Mouse (Mus musculus) heart, embryonic 16.5 days (tissue): ENCODE data around the gene Ager. TPM values are rescaled to one million over a fixed set of nuclear protein-coding genes. Genes with fewer than 3 reads are reported as not detected.
A peak's percentile ranks its signal among the peaks of the same experiment; 100 is the strongest.

ENCODE experiments used
- ATAC-seq: fragments of 200-750 bp; cut with Nextera tagmentation; replicated peaks from 2 replicates; pipeline ENCODE4 v1.8.0; 2017; ENCODE audit warnings: moderate number of reproducible peaks; ENCODE audit not compliant: insufficient read depth, low FRiP score; ENCODE audit errors: extremely low read depth
- H3K27ac ChIP-seq: fragments of 300-500 bp; sonication (generic); 2 replicates; pipeline ENCODE4 v1.5.1; 2014; ENCODE audit warnings: mild to moderate bottlenecking, low read length, control low read depth, moderate library complexity
- H3K27me3 ChIP-seq: fragments of 300-500 bp; sonication (generic); 2 replicates; pipeline ENCODE4 v1.6.1; 2014; ENCODE audit warnings: low read length, mixed read lengths; ENCODE audit not compliant: control insufficient read depth, insufficient read depth
- H3K36me3 ChIP-seq: fragments of 300-500 bp; sonication (generic); 2 replicates; pipeline ENCODE4 v1.6.1; 2014; ENCODE audit not compliant: control insufficient read depth, insufficient read depth
- H3K4me1 ChIP-seq: fragments of 300-500 bp; sonication (generic); 2 replicates; pipeline ENCODE4 v1.6.1; 2014; ENCODE audit warnings: low read length, mixed read lengths; ENCODE audit not compliant: control insufficient read depth, insufficient read depth
- H3K4me2 ChIP-seq: fragments of 300-500 bp; sonication (generic); 2 replicates; pipeline ENCODE4 v1.6.1; 2014; ENCODE audit warnings: low read depth, mild to moderate bottlenecking, control low read depth, low read length
- H3K4me3 ChIP-seq: fragments of 300-500 bp; sonication (generic); 2 replicates; pipeline ENCODE4 v1.5.1; 2014; ENCODE audit warnings: mild to moderate bottlenecking, control low read depth, low read length
- H3K9ac ChIP-seq: fragments of 300-500 bp; sonication (generic); 2 replicates; pipeline ENCODE4 v1.6.1; 2014; ENCODE audit warnings: low read length, control low read depth
- H3K9me3 ChIP-seq: fragments of 300-500 bp; sonication (generic); replicated peaks from 2 replicates; pipeline ENCODE4 v1.6.1; 2016; ENCODE audit warnings: low read length; ENCODE audit not compliant: control insufficient read depth
- WGBS: fragments of 180-500 bp; shearing (Covaris S2); extraction: QIAGEN DNeasy Blood & Tissue Kit; methylation state at CpG from one replicate; pipeline ENCODE4 v1.1.7; 2014; 5-methylcytosine and 5-hydroxymethylcytosine counted together
- polyA plus RNA-seq: library from polyadenylated mRNA; unstranded; fragments of >200 nt; fragmentation: Nextera tagmentation; extraction: Ambion mirVana; gene quantifications from 2 replicates; pipeline ENCODE4 v1.2.1, GENCODE M21; 2015

Gene Ager
- polyA plus RNA-seq, 1 experiment from 2014 or later: 4.7 TPM

DNA sequence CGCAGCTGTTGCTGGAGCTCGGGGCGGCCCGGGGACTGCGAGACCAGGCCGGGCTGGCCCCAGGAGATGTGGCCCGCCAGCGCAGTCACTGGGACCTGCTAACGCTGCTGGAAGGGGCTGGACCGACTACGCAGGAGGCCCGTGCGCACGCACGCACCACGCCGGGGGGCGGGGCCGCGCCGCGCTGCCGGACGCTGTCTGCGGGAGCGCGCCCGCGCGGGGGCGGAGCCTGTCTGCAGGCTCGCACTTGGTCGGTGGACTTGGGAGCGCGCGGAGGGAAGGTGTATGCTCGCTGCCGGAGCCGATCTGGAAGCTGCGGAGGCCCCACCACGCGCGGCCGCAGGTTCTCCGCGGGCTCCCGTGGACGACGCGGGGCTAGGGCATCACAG is 10.2 kb upstream of the Ager start:
- ATAC-seq: peak; percentile 83
- Histone ChIP-seq H3K4me1 (peaks cover 37% of the 10 kb centered on the region), H3K9ac (peak overlapping the region; percentile 95), H3K27ac (peak overlapping the region; percentile 86), H3K36me3 (no peaks in the 10 kb centered on the region), H3K27me3 (no peaks in the 10 kb centered on the region), H3K9me3 (no peaks in the 10 kb centered on the region), H3K4me3 (peak overlapping the region; percentile 59), H3K4me2 (peak overlapping the region; percentile 100)
- WGBS: 0% methylated on average over 48 of the region's 50 CpGs

DNA sequence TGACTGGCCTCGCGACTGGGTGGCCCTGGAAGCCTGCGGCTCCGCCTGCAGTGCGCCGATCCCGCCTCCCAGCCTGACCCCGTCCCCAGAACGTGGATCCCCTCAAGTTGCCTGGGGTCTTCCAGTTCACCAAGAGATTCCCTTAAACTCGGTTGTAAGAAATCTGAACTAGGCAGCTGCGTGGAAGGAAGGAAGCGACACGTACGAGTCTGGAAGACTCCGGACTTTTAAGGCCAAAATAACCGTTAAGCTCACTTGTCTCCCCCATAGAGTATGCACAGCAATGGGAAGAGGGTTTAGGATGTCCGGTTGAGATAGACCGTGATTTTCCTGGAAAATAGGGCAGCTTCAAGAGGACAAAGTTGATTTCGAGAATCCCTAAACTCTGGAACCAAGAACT is 9.8 kb upstream of the Ager start:
- Histone ChIP-seq H3K4me1 (peaks cover 37% of the 10 kb centered on the region), H3K4me3 (peak overlapping the region; percentile 59), H3K36me3 (no peaks in the 10 kb centered on the region), H3K27ac (peak overlapping the region; percentile 86), H3K9ac (peak overlapping the region; percentile 95), H3K4me2 (peak overlapping the region; percentile 100), H3K27me3 (no peaks in the 10 kb centered on the region), H3K9me3 (no peaks in the 10 kb centered on the region)
- WGBS: 2% methylated on average over 19 of the region's 19 CpGs
- ATAC-seq: no peak

DNA sequence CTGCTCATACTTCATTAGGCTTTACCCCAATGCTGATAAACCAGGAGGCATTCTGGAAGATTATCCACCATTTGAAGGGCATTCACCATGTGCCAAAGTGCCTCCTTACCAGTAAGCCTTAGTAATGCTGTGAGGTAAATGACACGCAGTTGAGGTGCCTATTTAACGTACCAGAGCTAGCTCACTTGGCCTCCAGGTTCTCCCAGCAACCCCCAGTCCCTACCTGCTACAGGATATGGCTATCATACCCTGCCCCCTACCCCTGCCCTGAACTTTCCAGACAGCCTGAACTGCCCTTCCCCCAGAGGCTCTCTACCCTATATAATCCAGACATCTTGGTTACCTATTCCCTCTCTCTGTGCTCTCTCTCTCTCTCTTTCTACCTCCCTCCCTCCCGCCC is 8.9 kb upstream of the Ager start:
- no peaks in the 10 kb centered on the region for H3K27me3 ChIP-seq
- no peak overlapping the region for H3K9ac ChIP-seq
- ATAC-seq: no peak
- no peak overlapping the region for H3K4me3 ChIP-seq
- WGBS: 74% methylated on average over 3 of the region's 3 CpGs
- peak overlapping the region; percentile 58 for H3K27ac ChIP-seq
- no peaks in the 10 kb centered on the region for H3K9me3 ChIP-seq
- no peaks in the 10 kb centered on the region for H3K36me3 ChIP-seq
- H3K4me2 ChIP-seq: peak overlapping the region; percentile 100
- H3K4me1 ChIP-seq: peaks cover 42% of the 10 kb centered on the region

DNA sequence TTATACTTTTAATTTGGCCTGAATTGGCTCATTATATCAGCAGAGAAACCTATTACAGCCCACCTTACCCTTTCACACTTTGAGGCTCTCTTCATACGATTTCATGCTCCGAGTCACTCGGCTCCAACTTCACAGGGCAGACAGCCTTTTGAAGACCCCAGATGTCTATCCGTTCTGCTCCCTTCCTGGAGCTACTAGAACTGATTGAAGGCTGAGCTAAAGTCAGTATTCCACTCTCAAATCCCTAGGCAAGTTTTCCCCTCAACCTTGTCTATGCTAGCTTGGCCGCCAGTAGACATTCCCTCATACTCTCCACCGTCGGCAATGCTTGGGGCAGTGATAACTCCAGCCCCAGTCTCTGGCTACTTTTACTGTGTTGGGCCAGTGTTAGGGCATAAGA is 8.5 kb upstream of the Ager start:
- peak overlapping the region; percentile 100 for H3K4me2 ChIP-seq
- H3K4me1 ChIP-seq: peaks cover 47% of the 10 kb centered on the region
- peak overlapping the region; percentile 88 for H3K27ac ChIP-seq
- H3K9ac ChIP-seq: no peak overlapping the region
- no peaks in the 10 kb centered on the region for H3K27me3 ChIP-seq
- WGBS: 38% methylated on average over 7 of the region's 7 CpGs
- H3K36me3 ChIP-seq: no peaks in the 10 kb centered on the region
- peak overlapping the region; percentile 87 for H3K4me3 ChIP-seq
- ATAC-seq: no peak
- H3K9me3 ChIP-seq: no peaks in the 10 kb centered on the region

DNA sequence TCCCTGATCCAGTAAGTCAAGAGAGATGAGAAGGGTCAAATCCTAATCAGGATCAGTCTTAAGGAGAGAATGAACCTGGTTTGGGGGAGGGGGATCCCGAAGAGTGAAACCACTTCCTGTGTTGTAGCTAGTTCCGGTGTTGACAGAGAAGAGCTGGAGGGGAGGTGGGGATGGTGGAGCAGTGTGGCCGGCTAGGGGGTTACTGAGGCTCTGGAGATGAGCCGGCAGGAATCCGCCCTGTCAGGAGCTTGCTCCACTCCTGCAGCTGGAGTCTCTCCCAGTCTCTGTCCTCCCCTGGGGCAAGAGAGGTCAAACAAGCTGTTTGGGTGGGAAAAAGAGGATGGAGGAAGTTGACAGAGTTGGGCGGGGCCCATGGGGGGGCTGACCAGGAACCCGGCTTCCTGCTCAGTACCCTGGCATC is 8.0 kb upstream of the Ager start, which contains the start of gene Gpsm3:
Gpsm3 (plus strand) TSS at position 126 of the 421 bp plus-strand sequence.
- no peaks in the 10 kb centered on the region for H3K27me3 ChIP-seq
- peaks cover 49% of the 10 kb centered on the region for H3K4me1 ChIP-seq
- H3K4me2 ChIP-seq: peak within 1 kb of the TSS; percentile 100
- WGBS: 30% methylated on average over 7 of the region's 7 CpGs
- no peaks in the 10 kb centered on the region for H3K9me3 ChIP-seq
- 0 out of 2 replicates have a peak, but pooled peaks cover 3% of the 10 kb centered on the region for H3K36me3 ChIP-seq
- peak within 1 kb of the TSS; percentile 87 for H3K4me3 ChIP-seq
- ATAC-seq: no peak
- H3K27ac ChIP-seq: peak within 1 kb of the TSS; percentile 88
- H3K9ac ChIP-seq: peak within 1 kb of the TSS; percentile 79

DNA sequence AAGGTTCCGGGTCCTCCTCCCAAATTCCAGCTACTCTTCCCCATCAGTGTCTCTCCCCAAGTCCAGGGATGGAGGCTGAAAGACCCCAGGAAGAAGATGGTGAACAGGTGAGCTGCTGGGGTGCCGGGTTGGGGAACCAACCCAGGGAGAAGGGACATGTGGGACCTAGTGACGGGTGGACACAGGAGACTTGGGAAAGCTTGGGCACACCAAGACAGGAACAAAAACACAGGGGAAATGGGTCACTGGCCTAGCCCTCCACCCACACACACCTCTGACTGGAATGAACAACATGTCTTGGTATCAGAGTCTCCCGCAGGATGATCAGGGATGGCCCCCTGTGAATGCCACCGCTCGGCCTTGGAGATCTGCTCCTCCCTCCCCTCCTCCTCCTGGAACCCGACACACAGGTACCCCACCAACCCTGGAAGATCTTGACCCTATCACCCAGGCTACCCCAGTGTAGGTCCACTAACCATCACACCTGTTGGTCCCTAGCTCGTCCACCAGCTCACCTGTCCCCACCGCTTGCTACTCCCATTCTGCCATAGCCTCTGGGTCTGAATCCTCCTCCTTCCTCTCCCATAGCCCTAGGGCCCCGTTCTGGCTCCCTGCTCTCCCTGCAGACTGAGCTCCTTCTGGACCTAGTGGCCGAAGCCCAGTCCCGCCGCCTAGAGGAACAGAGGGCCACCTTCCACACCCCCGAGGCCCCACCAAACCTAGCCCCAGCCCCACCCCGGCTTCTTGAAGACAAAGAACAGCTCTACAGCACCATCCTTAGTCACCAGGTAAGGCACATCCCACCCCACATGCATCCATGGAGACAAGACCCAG is 7.3 kb upstream of the Ager start:
- peaks cover 6% of the 10 kb centered on the region; the same call in 1 of the 2 replicates for H3K36me3 ChIP-seq
- peak overlapping the region; percentile 100 for H3K4me2 ChIP-seq
- H3K27ac ChIP-seq: peak overlapping the region; percentile 88
- peak overlapping the region; percentile 79 for H3K9ac ChIP-seq
- peaks cover 49% of the 10 kb centered on the region for H3K4me1 ChIP-seq
- 67% methylated on average over 15 of the region's 15 CpGs for WGBS
- peak overlapping the region; percentile 87 for H3K4me3 ChIP-seq
- no peak for ATAC-seq
- H3K27me3 ChIP-seq: no peaks in the 10 kb centered on the region
- no peaks in the 10 kb centered on the region for H3K9me3 ChIP-seq

DNA sequence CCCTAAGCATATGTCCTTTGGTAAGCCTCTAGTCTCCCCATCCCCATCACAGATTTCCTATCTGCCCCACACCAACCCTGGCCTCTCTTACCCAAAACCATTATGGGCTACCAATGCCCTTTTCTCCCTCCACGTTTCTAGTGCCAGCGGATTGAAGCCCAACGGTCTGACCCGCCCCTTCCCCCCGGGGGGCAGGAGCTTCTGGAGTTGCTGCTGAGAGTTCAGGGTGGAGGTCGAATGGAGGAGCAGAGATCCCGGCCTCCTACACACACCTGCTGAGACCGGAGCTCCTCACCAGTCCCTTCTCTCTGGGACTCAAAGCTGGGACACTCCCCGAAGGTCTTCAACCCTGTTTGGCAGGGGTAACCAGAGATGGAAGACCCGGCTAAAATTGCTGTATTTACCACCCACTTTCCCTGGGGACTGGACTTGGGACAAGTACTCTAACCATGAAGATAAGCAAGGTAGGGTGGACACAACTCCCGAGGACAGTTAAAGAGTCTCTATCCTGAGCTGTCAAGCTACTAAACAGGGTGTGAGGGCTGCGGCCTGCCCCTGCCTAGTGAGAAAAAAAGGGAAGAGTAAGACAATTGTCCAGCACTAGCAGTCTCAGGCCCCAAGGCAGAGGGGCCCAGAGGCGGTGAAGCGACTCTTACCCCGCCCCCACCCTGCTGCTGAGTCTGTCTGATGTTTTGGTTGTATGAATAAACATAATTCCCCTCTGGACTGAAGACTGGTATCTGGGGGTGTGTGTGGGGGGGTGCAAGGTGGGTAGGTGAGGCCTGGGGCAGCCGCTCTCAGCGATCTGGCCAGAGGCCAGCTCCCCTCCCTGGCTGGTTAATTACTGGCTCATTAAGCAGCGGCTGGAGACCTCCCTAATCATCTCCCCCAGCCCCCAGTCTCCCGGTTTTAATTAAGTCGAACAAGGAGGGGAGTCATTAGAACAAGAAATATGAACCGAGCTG is 6.4 kb upstream of the Ager start, which contains the start of gene Pbx2:
Pbx2 (plus strand) TSS at position 238 of the 965 bp plus-strand sequence.
- Histone ChIP-seq H3K9me3 (no peaks in the 10 kb centered on the region), H3K4me2 (peak within 1 kb of the TSS; percentile 100), H3K4me1 (peaks cover 48% of the 10 kb centered on the region), H3K4me3 (peak within 1 kb of the TSS; percentile 87), H3K27ac (peak within 1 kb of the TSS; percentile 88), H3K27me3 (no peaks in the 10 kb centered on the region), H3K9ac (peak within 1 kb of the TSS; percentile 98), H3K36me3 (peaks cover 13% of the 10 kb centered on the region)
- no peak for ATAC-seq
- WGBS: 9% methylated on average over 21 of the region's 21 CpGs

DNA sequence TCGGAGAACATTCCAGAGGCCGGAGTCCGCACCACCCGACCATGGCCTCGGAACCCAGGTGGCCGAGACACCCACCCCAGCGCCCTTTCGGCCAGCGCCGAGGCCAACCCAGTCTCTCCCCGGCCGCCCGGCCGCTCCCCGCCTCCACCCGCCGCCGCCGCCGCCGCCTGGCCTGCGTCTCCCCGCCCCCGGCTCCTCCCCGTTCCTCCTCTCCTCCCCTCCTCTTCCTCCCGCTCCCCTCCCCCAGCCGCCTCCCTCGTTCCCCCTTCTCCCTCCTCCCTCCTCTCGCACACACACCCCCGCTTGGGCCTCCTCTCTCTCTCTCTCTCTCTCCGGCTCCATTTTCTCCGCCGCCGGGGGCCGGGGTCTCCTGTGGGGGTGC is 5.7 kb upstream of the Ager start:
- peak overlapping the region; percentile 88 for H3K27ac ChIP-seq
- WGBS: 0% methylated on average over 15 of the region's 35 CpGs
- peak; percentile 34 for ATAC-seq

More for the DNA sequence above, 5.7 kb upstream of the Ager start:
- no peaks in the 10 kb centered on the region for H3K9me3 ChIP-seq
- peak overlapping the region; percentile 98 for H3K9ac ChIP-seq
- H3K27me3 ChIP-seq: no peaks in the 10 kb centered on the region
- peak overlapping the region; percentile 87 for H3K4me3 ChIP-seq
- peaks cover 47% of the 10 kb centered on the region for H3K4me1 ChIP-seq
- H3K4me2 ChIP-seq: peak overlapping the region; percentile 100
- H3K36me3 ChIP-seq: peaks cover 13% of the 10 kb centered on the region
